Mouse (Mus musculus) hindbrain, embryonic 11.5 days (tissue): ENCODE measurements around the gene Lsm10. TPM values are rescaled to one million over a fixed set of nuclear protein-coding genes. Genes with fewer than 3 reads are reported as not detected.
A peak's percentile ranks its signal among the peaks of the same experiment; 100 is the strongest.

Source experiments
- ATAC-seq: fragments of 200-750 bp; cut with Nextera tagmentation; 2 replicates; pipeline ENCODE4 v1.8.0; 2017; ENCODE audit warnings: mild to moderate bottlenecking, moderate TSS enrichment, moderate library complexity; ENCODE audit not compliant: low FRiP score
- DNase-seq: peaks from one replicate; pipeline ENCODE4 v3.0.0-alpha.2; 2015; ENCODE audit warnings: low spot score
- H3K27ac ChIP-seq: fragments of 300-500 bp; sonication (generic); 2 replicates; pipeline ENCODE4 v1.5.1; 2014; ENCODE audit warnings: mild to moderate bottlenecking, low read depth, low read length
- H3K27me3 ChIP-seq: fragments of 300-500 bp; sonication (generic); 2 replicates; pipeline ENCODE4 v1.6.1; 2014; ENCODE audit warnings: mild to moderate bottlenecking, low read length, moderate library complexity, mixed read lengths; ENCODE audit not compliant: control insufficient read depth, insufficient read depth
- H3K36me3 ChIP-seq: fragments of 300-500 bp; sonication (generic); 2 replicates; pipeline ENCODE4 v1.6.1; 2014; ENCODE audit warnings: mild to moderate bottlenecking, low read length, moderate library complexity, mixed read lengths; ENCODE audit not compliant: control insufficient read depth, insufficient read depth
- H3K4me1 ChIP-seq: fragments of 300-500 bp; sonication (generic); replicated peaks from 2 replicates; pipeline ENCODE4 v1.6.1; 2014; ENCODE audit warnings: low read length, mixed read lengths; ENCODE audit not compliant: control insufficient read depth, insufficient read depth
- H3K4me2 ChIP-seq: fragments of 300-500 bp; sonication (generic); replicated peaks from 2 replicates; pipeline ENCODE4 v1.6.1; 2014; ENCODE audit warnings: mild to moderate bottlenecking, low read depth, low read length
- H3K4me3 ChIP-seq: fragments of 300-500 bp; sonication (generic); 2 replicates; pipeline ENCODE4 v1.5.1; 2014; ENCODE audit warnings: low read depth, low read length
- H3K9ac ChIP-seq: fragments of 300-500 bp; sonication (generic); 2 replicates; pipeline ENCODE4 v1.6.1; 2014; ENCODE audit warnings: low read depth, low read length
- H3K9me3 ChIP-seq: fragments of 300-500 bp; sonication (generic); 2 replicates; pipeline ENCODE4 v1.6.1; 2016; ENCODE audit warnings: low read length; ENCODE audit not compliant: control insufficient read depth
- whole genome bisulfite sequencing: fragments of 180-500 bp; shearing (Covaris S2); extraction: QIAGEN DNeasy Blood & Tissue Kit; methylation state at CpG from one replicate; pipeline ENCODE4 v1.1.7; 2014; 5-methylcytosine and 5-hydroxymethylcytosine counted together
- polyA plus RNA-seq: library from polyadenylated mRNA; unstranded; fragments of >200 nt; fragmentation: Nextera tagmentation; extraction: Ambion mirVana; gene quantifications from 2 replicates; pipeline ENCODE4 v1.2.1, GENCODE M21; 2014

Gene Lsm10
- polyA plus RNA-seq, 1 experiment from 2014 or later, result 44.1 TPM

DNA sequence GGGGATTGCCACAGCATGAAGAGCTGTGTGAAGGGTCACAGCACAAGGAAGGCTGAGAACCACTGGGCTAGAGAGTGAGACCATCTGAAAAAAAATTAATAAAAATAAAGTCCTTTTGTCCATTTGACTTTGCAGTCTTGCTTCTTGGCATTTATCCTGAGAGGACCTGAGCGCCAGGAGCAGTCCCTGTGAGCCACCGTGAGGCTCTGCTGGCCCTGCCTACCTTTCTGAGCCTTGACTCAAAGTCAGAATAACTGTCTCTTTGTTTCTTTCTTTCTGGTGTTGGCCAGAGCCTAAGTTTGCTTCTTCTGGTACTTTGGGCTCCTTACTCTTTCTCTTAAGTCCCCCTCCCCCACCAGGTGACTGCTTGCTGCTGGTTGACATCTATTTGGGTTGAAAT is 24.1 kb downstream of the Lsm10 start:
- whole genome bisulfite sequencing, result 94% methylated on average over 2 of the region's 2 CpGs
- DNase-seq (no peak), ATAC-seq (no peak)
- no peak overlapping the region for H3K27ac ChIP-seq
- H3K4me2 ChIP-seq, result no peak overlapping the region
- no peaks in the 10 kb centered on the region for H3K9me3 ChIP-seq
- no peaks in the 10 kb centered on the region for H3K4me1 ChIP-seq
- H3K36me3 ChIP-seq, result 0 out of 2 replicates have a peak, but pooled peaks cover 2% of the 10 kb centered on the region
- H3K27me3 ChIP-seq, result no peaks in the 10 kb centered on the region
- H3K9ac ChIP-seq, result no peak overlapping the region
- H3K4me3 ChIP-seq, result no peak overlapping the region

GRCm38 (mm10) chr4:126123309-126124040 is 27.1 kb downstream of the Lsm10 start:
- ATAC-seq (no peak), DNase-seq (no peak)
- H3K4me1 ChIP-seq, result no peaks in the 10 kb centered on the region
- no peak overlapping the region for H3K4me2 ChIP-seq
- no peaks in the 10 kb centered on the region for H3K27me3 ChIP-seq
- H3K9me3 ChIP-seq, result no peaks in the 10 kb centered on the region
- H3K4me3 ChIP-seq, result no peak overlapping the region
- 90% methylated on average over 10 of the region's 10 CpGs for WGBS
- 0 out of 2 replicates have a peak, but pooled peaks cover 2% of the 10 kb centered on the region for H3K36me3 ChIP-seq
- H3K27ac ChIP-seq, result no peak overlapping the region
- H3K9ac ChIP-seq, result no peak overlapping the region

DNA sequence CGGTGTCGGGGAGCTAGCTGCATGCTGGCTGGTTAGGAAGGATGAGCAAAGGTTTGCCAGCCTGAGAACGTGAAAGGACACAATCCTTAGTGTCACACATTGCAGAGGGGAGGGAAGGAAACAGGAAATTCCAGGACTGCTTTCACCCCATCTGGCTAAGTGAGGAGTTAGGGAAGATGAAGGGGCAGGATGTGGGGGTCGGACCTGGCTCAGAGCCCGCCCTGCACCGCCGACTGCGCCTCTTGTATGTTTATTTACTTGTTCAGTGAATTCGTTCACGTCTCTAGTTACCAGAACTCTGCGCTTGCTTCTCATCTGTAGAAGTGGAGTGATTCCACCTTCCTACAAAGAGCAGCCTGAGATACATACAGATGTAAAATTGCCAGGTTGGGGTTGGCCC is 34.1 kb downstream of the Lsm10 start:
- no peak overlapping the region for H3K4me2 ChIP-seq
- ATAC-seq (no peak), DNase-seq (no peak)
- 72% methylated on average over 11 of the region's 11 CpGs for WGBS
- H3K9me3 ChIP-seq, result no peaks in the 10 kb centered on the region
- no peak overlapping the region for H3K9ac ChIP-seq
- H3K4me1 ChIP-seq, result peaks cover 4% of the 10 kb centered on the region
- no peak overlapping the region for H3K27ac ChIP-seq
- H3K36me3 ChIP-seq, result 0 out of 2 replicates have a peak, but pooled peaks cover 2% of the 10 kb centered on the region
- H3K4me3 ChIP-seq, result no peak overlapping the region
- H3K27me3 ChIP-seq, result no peaks in the 10 kb centered on the region

DNA sequence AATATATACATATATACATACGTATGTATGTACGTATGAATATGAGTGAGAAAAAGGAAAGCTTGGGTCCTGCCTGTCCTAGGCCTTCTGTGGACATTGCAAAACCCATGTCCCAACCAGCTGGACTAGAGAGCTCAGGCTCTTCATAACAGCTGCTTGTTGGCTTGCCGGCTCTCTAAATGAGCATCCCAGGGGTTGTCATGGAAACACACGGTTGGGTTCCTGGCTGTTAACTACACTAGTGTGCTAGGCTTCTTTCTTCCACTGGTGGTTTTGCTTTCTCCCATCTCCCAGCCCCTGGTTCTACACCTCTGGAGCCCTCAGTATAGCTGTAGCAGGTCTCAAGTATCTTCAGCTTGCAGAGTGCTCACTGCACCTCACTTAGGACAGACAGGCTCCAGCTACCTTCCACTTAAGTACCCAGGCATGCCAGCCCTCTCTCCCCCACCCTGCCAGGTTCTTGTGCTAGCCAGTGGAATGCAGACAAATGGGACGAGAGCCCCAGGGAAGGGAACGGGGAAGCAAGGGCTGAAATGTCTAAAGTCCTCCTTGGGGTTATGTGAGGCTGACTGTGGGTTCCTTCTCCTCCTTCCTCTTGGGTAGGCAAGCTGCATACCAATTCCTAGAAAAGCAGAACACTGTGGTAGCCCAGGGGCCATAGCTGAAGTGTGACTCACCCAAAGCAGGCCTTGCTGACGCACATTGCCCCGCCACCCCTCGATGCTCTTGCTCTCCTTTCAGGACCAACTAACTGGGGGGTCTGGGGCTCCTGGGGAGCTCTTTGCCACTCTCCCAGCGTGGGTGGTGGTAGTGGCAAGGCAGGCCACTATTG is 35.1 kb downstream of the Lsm10 start:
- H3K36me3 ChIP-seq, result 0 out of 2 replicates have a peak, but pooled peaks cover 2% of the 10 kb centered on the region
- peaks cover 4% of the 10 kb centered on the region for H3K4me1 ChIP-seq
- H3K27me3 ChIP-seq, result no peaks in the 10 kb centered on the region
- H3K4me3 ChIP-seq, result no peak overlapping the region
- no peak overlapping the region for H3K4me2 ChIP-seq
- no peak overlapping the region for H3K9ac ChIP-seq
- no peaks in the 10 kb centered on the region for H3K9me3 ChIP-seq
- no peak overlapping the region for H3K27ac ChIP-seq
- 51% methylated on average over 10 of the region's 10 CpGs for WGBS
- ATAC-seq (no peak), DNase-seq (peak; percentile 39)

- Histone ChIP-seq H3K27me3 (no peaks in the 10 kb centered on the region), H3K27ac (no peak overlapping the region), H3K9ac (no peak overlapping the region), H3K4me3 (no peak overlapping the region), H3K4me1 (peaks cover 4% of the 10 kb centered on the region), H3K4me2 (no peak overlapping the region), H3K9me3 (no peaks in the 10 kb centered on the region), H3K36me3 (0 out of 2 replicates have a peak, but pooled peaks cover 2% of the 10 kb centered on the region)
- ATAC-seq, result no peak
- DNase-seq, result no peak
- 77% methylated on average over 6 of the region's 6 CpGs for WGBS
These were observed 36.3 kb downstream of the Lsm10 start for GRCm38 (mm10) chr4:126132636-126133264.

DNA sequence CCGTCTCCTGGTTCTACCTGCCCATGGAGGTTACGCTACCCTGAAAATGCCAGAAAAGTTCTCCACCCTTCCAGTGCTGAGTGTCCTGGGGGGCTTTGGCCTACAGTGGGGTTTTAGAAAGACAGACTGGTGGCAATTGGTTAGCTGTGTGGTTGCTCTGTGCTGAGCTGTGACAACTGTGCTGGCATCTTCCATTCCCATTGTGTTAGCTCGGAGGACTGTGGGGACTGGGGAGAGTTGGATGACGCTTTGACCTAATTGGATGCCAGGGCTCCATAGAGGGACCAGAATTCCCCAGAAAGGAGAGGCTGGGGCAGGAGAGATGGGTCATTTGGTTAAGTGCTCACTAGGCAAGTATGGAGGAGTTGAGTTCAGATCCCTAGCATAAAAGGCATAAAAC is 37.8 kb downstream of the Lsm10 start:
- Histone ChIP-seq H3K4me2 (no peak overlapping the region), H3K27ac (no peak overlapping the region), H3K36me3 (peaks cover 2% of the 10 kb centered on the region; the same call in 1 of the 2 replicates), H3K9ac (no peak overlapping the region), H3K9me3 (no peaks in the 10 kb centered on the region), H3K4me3 (no peak overlapping the region), H3K4me1 (peaks cover 4% of the 10 kb centered on the region), H3K27me3 (no peaks in the 10 kb centered on the region)
- ATAC-seq (no peak), DNase-seq (no peak)
- 89% methylated on average over 4 of the region's 4 CpGs for WGBS

DNA sequence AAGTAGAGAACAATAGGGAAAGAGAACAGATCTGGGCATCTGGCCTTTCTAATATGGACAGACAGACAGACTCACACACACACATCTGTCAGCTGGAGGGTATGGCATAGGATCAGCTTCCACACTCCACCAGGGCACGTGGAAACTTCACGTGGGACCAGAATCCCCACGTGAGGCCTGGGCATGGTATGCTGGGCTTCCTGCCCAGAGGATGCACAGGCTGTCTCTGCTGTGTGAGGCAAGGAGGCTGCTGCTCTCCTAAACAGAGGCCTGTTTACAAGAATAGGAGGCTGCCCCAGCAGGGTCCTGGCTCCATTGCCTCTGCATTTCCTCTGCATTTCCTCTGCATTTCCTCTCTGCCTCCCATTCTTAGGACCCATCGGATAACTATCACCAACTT is 38.2 kb downstream of the Lsm10 start:
- Histone ChIP-seq H3K27me3 (no peaks in the 10 kb centered on the region), H3K36me3 (peaks cover 5% of the 10 kb centered on the region; the same call in 1 of the 2 replicates), H3K9ac (no peak overlapping the region)

DNA sequence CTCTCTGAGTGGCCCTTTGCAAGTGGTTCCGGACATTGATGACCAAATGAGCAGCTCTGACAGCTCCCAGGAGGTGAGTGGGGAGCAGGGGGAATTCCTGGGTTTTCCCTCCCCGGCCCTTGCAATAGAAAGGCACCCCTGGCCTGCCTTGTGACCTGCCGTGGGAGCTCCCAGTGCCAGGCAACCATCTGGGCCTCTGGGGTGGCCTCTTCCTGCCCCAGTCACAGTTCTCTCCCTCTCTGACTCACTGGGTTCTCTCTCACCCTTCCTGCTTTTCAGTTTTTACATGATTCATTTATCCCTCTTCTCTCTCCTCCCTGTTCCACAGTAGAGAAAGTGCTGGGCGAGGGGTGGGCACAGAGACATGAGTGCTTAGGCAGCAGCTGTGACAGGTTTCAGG is 41.4 kb downstream of the Lsm10 start:
- no peak overlapping the region for H3K4me3 ChIP-seq
- peaks cover 2% of the 10 kb centered on the region; the same call in 1 of the 2 replicates for H3K36me3 ChIP-seq
- 89% methylated on average over 4 of the region's 4 CpGs for WGBS
- H3K4me1 ChIP-seq, result no peaks in the 10 kb centered on the region
- DNase-seq (no peak), ATAC-seq (no peak)
- H3K9me3 ChIP-seq, result no peaks in the 10 kb centered on the region
- no peak overlapping the region for H3K27ac ChIP-seq
- H3K9ac ChIP-seq, result no peak overlapping the region
- no peaks in the 10 kb centered on the region for H3K27me3 ChIP-seq
- no peak overlapping the region for H3K4me2 ChIP-seq

More for the DNA sequence above, 38.2 kb downstream of the Lsm10 start:
- H3K27ac ChIP-seq, result no peak overlapping the region
- H3K4me2 ChIP-seq, result no peak overlapping the region
- H3K9me3 ChIP-seq, result no peaks in the 10 kb centered on the region
- WGBS, result 89% methylated on average over 4 of the region's 4 CpGs
- ATAC-seq (no peak), DNase-seq (no peak)
- H3K4me1 ChIP-seq, result peaks cover 4% of the 10 kb centered on the region
- H3K4me3 ChIP-seq, result no peak overlapping the region
